Mouse (Mus musculus) hematopoietic stem cell, adult 5-6 weeks (primary cell): ENCODE data around the gene Cd3e. TPM values are rescaled to one million over a fixed set of nuclear protein-coding genes. Genes with fewer than 3 reads are reported as not detected.
"Not testable (repeated sequence)": the region's sequence is repeated elsewhere in the genome, so short reads cannot be mapped to it uniquely, and the experiment has no call there.

ENCODE experiments used
- ATAC-seq, 2 experiments: fragments of 125-278 bp in 1 of 2; replicated peaks in 1 of 2; 2 replicates each; pipeline ENCODE4 v1.8.0; 2016 to 2017; ENCODE audit warnings: inconsistent platforms in 2 of 2, mild to moderate bottlenecking in 2 of 2, moderate number of reproducible peaks in 2 of 2, low read depth in 1 of 2, moderate TSS enrichment in 1 of 2; ENCODE audit not compliant: low FRiP score in 2 of 2, poor library complexity in 2 of 2, severe bottlenecking in 2 of 2, insufficient read depth in 1 of 2, low TSS enrichment in 1 of 2
- total RNA-seq: library from RNA; stranded (forward); fragments of 172-1452, 232-1000 nt; gene quantifications from 2 replicates; pipeline ENCODE4 v1.2.3, GENCODE M21; 2017

The Cd3e gene
- total RNA-seq, 1 experiment from 2014 or later, result 0.20 TPM

DNA sequence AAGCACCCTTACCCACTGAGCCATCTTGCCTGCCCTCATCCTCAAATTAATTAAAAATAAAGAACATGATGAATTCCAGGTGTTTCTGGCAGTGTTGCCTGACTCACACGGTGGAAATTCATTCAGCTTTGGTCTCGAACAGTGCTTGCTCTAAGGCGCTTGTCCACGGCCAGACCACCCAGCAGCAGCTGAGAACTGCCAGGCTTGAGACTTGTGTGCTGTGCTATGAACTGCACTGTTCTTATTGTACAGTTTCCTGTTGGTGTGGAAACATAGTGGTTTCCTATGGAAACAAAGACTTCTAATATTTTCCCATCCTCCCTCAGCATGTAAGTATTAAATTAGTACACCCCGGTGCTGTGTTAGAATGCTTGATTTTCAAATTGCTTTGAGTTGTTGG lies 22.5 kb downstream of the Cd3e start:
- ATAC-seq, result peak; percentile 7 to 20; a peak in 1 of 4 replicates

- ATAC-seq, result peak; percentile 98
These were observed 23.1 kb downstream of the Cd3e start for GRCm38 (mm10) chr9:44986242-44986781.

DNA sequence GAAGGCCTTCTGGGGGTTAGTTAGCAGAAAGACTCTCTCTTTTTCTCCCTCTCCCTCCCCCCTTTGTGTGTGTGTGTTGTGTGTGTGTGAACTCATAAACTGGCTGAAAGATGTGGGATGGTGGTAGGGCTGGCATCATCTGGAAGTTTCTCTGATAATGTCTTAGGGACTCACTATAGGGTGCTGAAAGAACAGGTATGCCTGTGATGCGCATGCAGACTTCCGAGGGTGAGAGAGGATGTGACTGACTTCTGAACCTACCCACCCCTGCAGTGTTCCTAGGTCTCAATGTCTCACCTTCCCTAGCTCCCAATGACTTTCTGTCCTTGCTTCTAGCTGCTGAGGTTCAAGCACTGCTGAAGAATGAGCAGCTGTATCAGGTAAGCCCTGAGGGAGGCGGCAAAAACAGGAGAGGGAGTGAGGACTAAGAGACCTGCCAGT lies 23.7 kb downstream of the Cd3e start:
- no peak for ATAC-seq

- ATAC-seq, result no peak
These were observed 26.4 kb downstream of the Cd3e start for GRCm38 (mm10) chr9:44983001-44983400.

- ATAC-seq, result no peak
These were observed 26.9 kb downstream of the Cd3e start for GRCm38 (mm10) chr9:44982531-44982930.

GRCm38 (mm10) chr9:44982081-44982480 lies 27.3 kb downstream of the Cd3e start:
- no peak for ATAC-seq

- no peak for ATAC-seq
These were observed 27.8 kb downstream of the Cd3e start, which contains the start of gene Cd3d for GRCm38 (mm10) chr9:44981676-44982075. Cd3d (plus strand) TSS chr9:44981786.

- no peak for ATAC-seq
These were observed 28.3 kb downstream of the Cd3e start for GRCm38 (mm10) chr9:44981104-44981503.

- no peak for ATAC-seq
These were observed 29.2 kb downstream of the Cd3e start, which contains the start of gene Cd3g for GRCm38 (mm10) chr9:44980242-44980641. Cd3g (minus strand) TSS chr9:44980431.

DNA sequence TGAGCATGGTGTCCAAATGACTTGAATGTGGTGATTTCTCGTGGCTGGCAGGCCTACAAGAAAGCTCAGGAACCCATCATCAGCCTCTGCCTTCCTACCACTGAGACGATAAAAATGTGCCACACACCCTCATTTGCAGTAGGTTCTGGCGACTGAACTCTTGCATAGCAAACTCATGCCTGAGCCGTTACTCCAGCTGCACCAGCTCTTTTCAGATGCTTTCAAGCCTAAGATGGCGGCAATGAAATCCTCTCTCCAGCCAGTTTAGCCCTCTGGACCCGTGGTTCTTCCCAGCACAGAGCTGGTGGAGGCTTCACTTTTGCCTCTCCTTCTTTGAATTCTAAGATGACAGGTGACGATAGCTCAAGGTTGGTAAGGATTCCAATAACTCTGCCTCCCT lies 29.6 kb downstream of the Cd3e start:
- no peak for ATAC-seq

- ATAC-seq, result no peak
These were observed 31.6 kb downstream of the Cd3e start for GRCm38 (mm10) chr9:44977813-44978212.

DNA sequence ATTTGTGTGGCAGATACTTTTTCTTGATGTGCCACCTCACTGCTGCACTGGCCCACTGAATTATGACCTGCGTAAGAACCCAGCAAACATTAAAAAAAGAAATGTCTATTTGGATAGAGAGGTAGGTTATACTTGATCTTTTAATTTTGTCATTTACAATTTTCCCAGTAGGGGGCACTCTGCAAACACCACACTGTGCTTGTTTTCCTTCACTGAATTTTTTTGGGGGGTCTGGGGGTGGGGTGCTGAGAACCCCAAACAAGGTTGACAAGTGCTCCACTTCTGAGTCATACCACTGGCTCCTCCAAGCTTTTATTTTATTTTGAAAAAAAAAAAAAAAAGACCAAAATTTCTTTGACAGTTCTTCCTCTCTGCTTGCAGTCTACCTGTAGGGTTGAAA lies 40.0 kb downstream of the Cd3e start:
- ATAC-seq, result no peak

DNA sequence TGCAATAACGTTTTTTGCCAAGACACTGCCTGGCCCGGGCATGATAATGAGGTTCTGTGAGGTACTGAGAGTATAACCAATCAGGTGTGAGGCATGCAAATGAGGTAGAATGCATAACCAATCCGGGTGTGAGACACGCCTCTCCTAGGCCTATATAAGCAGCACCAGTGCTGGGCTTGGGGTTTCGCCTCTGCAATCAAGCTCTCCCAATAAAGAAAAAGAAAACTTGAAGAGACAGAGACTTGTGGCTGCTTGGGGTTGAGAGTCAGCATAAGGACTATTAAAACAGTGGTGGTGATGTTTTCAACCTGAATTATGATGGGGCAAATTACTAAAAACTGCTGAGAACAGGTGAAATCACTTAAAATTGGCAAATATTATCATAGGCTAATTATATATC lies 41.7 kb downstream of the Cd3e start:
- ATAC-seq, result not testable (repeated sequence)

- ATAC-seq, result peak; percentile 88
These were observed 42.6 kb downstream of the Cd3e start for GRCm38 (mm10) chr9:44966815-44967242.

DNA sequence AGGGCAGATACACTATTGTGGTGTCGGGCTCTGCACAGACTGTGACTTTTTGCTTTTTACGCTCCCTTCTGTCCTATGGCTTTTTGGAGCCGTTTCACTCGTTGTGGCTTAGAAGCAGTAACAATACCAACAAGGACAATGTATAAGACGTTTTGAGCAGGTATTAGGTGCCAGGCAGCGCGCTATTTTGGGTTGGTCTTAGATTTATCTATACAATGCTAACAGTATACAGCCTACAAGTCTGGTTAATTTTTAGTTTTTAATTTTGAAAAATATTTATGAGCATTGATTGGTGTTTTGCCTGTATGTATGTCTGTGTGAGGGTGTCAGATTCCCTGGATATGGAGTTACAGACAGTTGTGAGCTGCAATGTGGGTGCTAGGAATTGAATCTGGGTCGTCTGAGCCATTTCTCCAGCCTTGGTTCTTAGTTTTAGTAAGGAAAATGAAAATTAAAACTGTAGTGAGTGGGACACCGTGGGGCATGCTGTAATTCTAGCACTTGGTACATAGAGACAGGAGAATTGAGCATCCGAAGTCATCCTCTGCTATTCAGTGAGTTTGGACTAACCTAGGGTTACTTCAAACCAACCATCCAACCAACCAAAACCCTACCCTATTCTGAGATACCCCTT lies 43.5 kb downstream of the Cd3e start:
- ATAC-seq, result no peak

GRCm38 (mm10) chr9:44965126-44965832 lies 44.1 kb downstream of the Cd3e start, which contains the start of gene Ube4a:
Ube4a (minus strand) TSS chr9:44965600.
- ATAC-seq, result peak; percentile 91 to 95

- no peak for ATAC-seq
These were observed 55.0 kb downstream of the Cd3e start for GRCm38 (mm10) chr9:44954432-44954831.
